Mouse (Mus musculus) heart, adult 2 months (tissue): ENCODE data around the gene Eno2.

Source experiments
- CTCF ChIP-seq: fragments of 200-600 bp; IDR thresholded peaks from 2 replicates; pipeline ENCODE4 v1.8.1; 2022; ENCODE audit warnings: antibody characterized with exemption, mild to moderate bottlenecking, moderate library complexity
- EP300 ChIP-seq: fragments of 200-500 bp; IDR thresholded peaks from 2 replicates; pipeline ENCODE4 v1.6.1; 2011; ENCODE audit warnings: low read depth, low read length, control low read depth; ENCODE audit not compliant: insufficient read depth
- POLR2A ChIP-seq: fragments of 200-500 bp; IDR thresholded peaks from 2 replicates; pipeline ENCODE4 v1.6.1; 2011; ENCODE audit warnings: mild to moderate bottlenecking, low read depth, low read length, control low read depth; ENCODE audit not compliant: insufficient read depth

- TF ChIP-seq POLR2A (no peak), CTCF (no peak), EP300 (no peak)
Measured at GRCm38 (mm10) chr6:124770013-124770412, 540 bp upstream of the Eno2 start.
